ENCODE assay signal across 8 mouse cellular contexts in genomic region chr9:90113651-90114566, GRCm38 (mm10). TPM values are rescaled to one million over a fixed set of nuclear protein-coding genes. Genes with fewer than 3 reads are reported as not detected.
A peak's percentile ranks its signal among the peaks of the same experiment; 100 is the strongest.
DNase-seq lines count a peak whose midpoint lies in the region; ATAC-seq and TF ChIP-seq lines count a peak whose summit lies in the region.

No protein-coding gene starts in this region.

- peak; percentile 36; the same call in 1 of the 2 replicates for TF ChIP-seq POLR2A in brain, embryonic 14.5 days (IDR thresholded peaks at IDR 0.05; ENCODE audit: borderline replicate concordance, extremely low read depth, insufficient read depth, insufficient read length, poor library complexity, severe bottlenecking)

- peak; percentile 93 for DNase-seq in B cell, adult 2 months
- DNase-seq in brain, embryonic 14.5 days (ENCODE audit: low read depth): peak; percentile 96
- peak; percentile 94 for DNase-seq in kidney, postnatal 0 days (ENCODE audit: low spot score)
- peak; percentile 87 for DNase-seq in liver, embryonic 11.5 days (ENCODE audit: low spot score)
- DNase-seq in naive thymus-derived CD4-positive, alpha-beta T cell, adult 2 months (ENCODE audit: low read depth): peak; percentile 95

- peak overlapping the region; percentile 79 for H3K4me2 ChIP-seq in heart, embryonic 11.5 days
- peak overlapping the region; percentile 83 for H3K4me2 ChIP-seq in kidney, postnatal 0 days (ENCODE audit: low read length)
- peak overlapping the region; percentile 88 for H3K4me2 ChIP-seq in liver, embryonic 11.5 days
- peak overlapping the region; percentile 56 for H3K4me2 ChIP-seq in stomach, embryonic 14.5 days (replicated peaks; ENCODE audit: low read depth, low read length)

- peak overlapping the region; percentile 100 for H3K4me3 ChIP-seq in erythroblast, embryonic 14.5 days (replicated peaks)
- peak overlapping the region; percentile 94 for H3K4me3 ChIP-seq in heart, embryonic 11.5 days (ENCODE audit: low read depth, low read length)
- peak overlapping the region; percentile 89 for H3K4me3 ChIP-seq in kidney, postnatal 0 days (replicated peaks; ENCODE audit: low read depth, low read length)
- H3K4me3 ChIP-seq in liver, embryonic 11.5 days (ENCODE audit: low read depth, low read length): peak overlapping the region; percentile 98
- peak overlapping the region; percentile 82 for H3K4me3 ChIP-seq in stomach, embryonic 14.5 days (ENCODE audit: low read depth, low read length)

- H3K27ac ChIP-seq in heart, embryonic 11.5 days (ENCODE audit: low read depth, low read length): peak overlapping the region; percentile 98
- H3K27ac ChIP-seq in kidney, postnatal 0 days: peak overlapping the region; percentile 99
- H3K27ac ChIP-seq in liver, embryonic 11.5 days (ENCODE audit: low read depth, low read length): peak overlapping the region; percentile 100
- peak overlapping the region; percentile 99 for H3K27ac ChIP-seq in stomach, embryonic 14.5 days (ENCODE audit: low read length)

- no peaks in the 10 kb centered on the region for H3K9me3 ChIP-seq in erythroblast, embryonic 14.5 days (ENCODE audit: control insufficient read depth, low read length)
- no peaks in the 10 kb centered on the region for H3K9me3 ChIP-seq in heart, embryonic 11.5 days (replicated peaks; ENCODE audit: control insufficient read depth, low read length)
- H3K9me3 ChIP-seq in kidney, postnatal 0 days (replicated peaks; ENCODE audit: low read length): no peaks in the 10 kb centered on the region
- no peaks in the 10 kb centered on the region for H3K9me3 ChIP-seq in liver, embryonic 11.5 days (ENCODE audit: control insufficient read depth, low read length)
- no peaks in the 10 kb centered on the region for H3K9me3 ChIP-seq in stomach, embryonic 14.5 days (ENCODE audit: control insufficient read depth, low read depth, low read length)

- peaks cover 37% of the 10 kb centered on the region for H3K4me1 ChIP-seq in erythroblast, embryonic 14.5 days (ENCODE audit: control insufficient read depth)
- H3K4me1 ChIP-seq in heart, embryonic 11.5 days (ENCODE audit: control insufficient read depth, insufficient read depth, low read length): peaks cover 10% of the 10 kb centered on the region
- peaks cover 12% of the 10 kb centered on the region; the same call in 1 of the 2 replicates for H3K4me1 ChIP-seq in kidney, postnatal 0 days (replicated peaks; ENCODE audit: insufficient read depth, low read length)
- H3K4me1 ChIP-seq in liver, embryonic 11.5 days (replicated peaks; ENCODE audit: control insufficient read depth, insufficient read depth, low read length): peaks cover 19% of the 10 kb centered on the region; the same call in 1 of the 2 replicates
- peaks cover 9% of the 10 kb centered on the region; the same call in 1 of the 2 replicates for H3K4me1 ChIP-seq in stomach, embryonic 14.5 days (ENCODE audit: control insufficient read depth, insufficient read depth, low read length)

- H3K27me3 ChIP-seq in erythroblast, embryonic 14.5 days (ENCODE audit: control insufficient read depth): no peaks in the 10 kb centered on the region
- H3K27me3 ChIP-seq in heart, embryonic 11.5 days (ENCODE audit: control insufficient read depth, insufficient read depth, low read length): no peaks in the 10 kb centered on the region
- H3K27me3 ChIP-seq in kidney, postnatal 0 days (ENCODE audit: insufficient read depth, low read length): no peaks in the 10 kb centered on the region
- H3K27me3 ChIP-seq in liver, embryonic 11.5 days (replicated peaks; ENCODE audit: control insufficient read depth, insufficient read depth, low read length): no peaks in the 10 kb centered on the region
- H3K27me3 ChIP-seq in stomach, embryonic 14.5 days (ENCODE audit: control insufficient read depth, insufficient read depth, low read length): no peaks in the 10 kb centered on the region

- peaks cover 22% of the 10 kb centered on the region for H3K36me3 ChIP-seq in erythroblast, embryonic 14.5 days (ENCODE audit: control insufficient read depth)
- no peaks in the 10 kb centered on the region for H3K36me3 ChIP-seq in heart, embryonic 11.5 days (ENCODE audit: control insufficient read depth, insufficient read depth, low read length)
- H3K36me3 ChIP-seq in kidney, postnatal 0 days (ENCODE audit: insufficient read depth, low read length): 0 out of 2 replicates have a peak, but pooled peaks cover 7% of the 10 kb centered on the region
- peaks cover 3% of the 10 kb centered on the region; the same call in 1 of the 2 replicates for H3K36me3 ChIP-seq in liver, embryonic 11.5 days (ENCODE audit: control insufficient read depth, insufficient read depth, low read length)
- H3K36me3 ChIP-seq in stomach, embryonic 14.5 days (ENCODE audit: control insufficient read depth, insufficient read depth, low read length): peaks cover 6% of the 10 kb centered on the region; the same call in 1 of the 2 replicates

- TF ChIP-seq CTCF in brain, embryonic 14.5 days (IDR thresholded peaks at IDR 0.05; ENCODE audit: borderline replicate concordance, extremely low read depth, insufficient read depth, insufficient read length): peak; percentile 61
- peak; percentile 74 for TF ChIP-seq CTCF in kidney, postnatal 0 days (IDR thresholded peaks at IDR 0.05; ENCODE audit: low read depth)

- ATAC-seq in heart, embryonic 11.5 days (replicated peaks; ENCODE audit: insufficient number of reproducible peaks, low FRiP score, low TSS enrichment): peak; percentile 73
- peak; percentile 70 for ATAC-seq in kidney, postnatal 0 days (replicated peaks; ENCODE audit: low FRiP score, low read depth)
- peak; percentile 75 for ATAC-seq in liver, embryonic 11.5 days (replicated peaks; ENCODE audit: low FRiP score)
- ATAC-seq in stomach, embryonic 14.5 days (ENCODE audit: insufficient number of reproducible peaks, insufficient read depth, low FRiP score, low read depth): peak; percentile 71

- peak overlapping the region; percentile 98 for H3K9ac ChIP-seq in heart, embryonic 11.5 days (ENCODE audit: low read depth, low read length)
- peak overlapping the region; percentile 99 for H3K9ac ChIP-seq in kidney, postnatal 0 days (ENCODE audit: low read depth, low read length)
- peak overlapping the region; percentile 99 for H3K9ac ChIP-seq in liver, embryonic 11.5 days (ENCODE audit: low read depth, low read length)
- peak overlapping the region; percentile 93 for H3K9ac ChIP-seq in stomach, embryonic 14.5 days (replicated peaks; ENCODE audit: low read depth, low read length)

- under 1% methylated on average over 81 of the region's 82 CpGs for WGBS in heart, embryonic 11.5 days (ENCODE audit: insufficient replicate concordance)
- under 1% methylated on average over 82 of the region's 82 CpGs for WGBS in kidney, postnatal 0 days
- WGBS in liver, embryonic 11.5 days: under 1% methylated on average over 82 of the region's 82 CpGs
- WGBS in stomach, embryonic 14.5 days: under 1% methylated on average over 82 of the region's 82 CpGs

RNA-seq across cellular contexts. Expression of gene Morf4l1, which starts 0.7 kb away (rescaled TPM):
- 449 and 465 TPM in 2 replicates for polyA plus RNA-seq in brain, embryonic 14.5 days (2012; rRNA removed)
- polyA plus RNA-seq in erythroblast, embryonic 14.5 days (2012): 7.1 and 8.2 TPM in 2 replicates
- 376 and 383 TPM in 2 replicates for polyA plus RNA-seq in heart, embryonic 11.5 days (2014; fragmentation: Nextera tagmentation; extraction: Ambion mirVana)
- 412 and 452 TPM in 2 replicates for polyA plus RNA-seq in kidney, postnatal 0 days (2015; fragmentation: Nextera tagmentation; extraction: Ambion mirVana)
- polyA plus RNA-seq in liver, embryonic 11.5 days (2014; fragmentation: Nextera tagmentation; extraction: Ambion mirVana): 284 and 303 TPM in 2 replicates
- polyA plus RNA-seq in stomach, embryonic 14.5 days (2014; fragmentation: Nextera tagmentation; extraction: Ambion mirVana): 490 and 495 TPM in 2 replicates

RNA-seq across cellular contexts. Expression of gene Adamts7, which starts 49.0 kb away (rescaled TPM):
- polyA plus RNA-seq in brain, embryonic 14.5 days (2012; rRNA removed): 35.5 and 43.3 TPM in 2 replicates
- 0.01 TPM in 1 of 2 replicates, not detected in the other for polyA plus RNA-seq in erythroblast, embryonic 14.5 days (2012)
- 4.2 and 4.9 TPM in 2 replicates for polyA plus RNA-seq in heart, embryonic 11.5 days (2014; fragmentation: Nextera tagmentation; extraction: Ambion mirVana)
- polyA plus RNA-seq in kidney, postnatal 0 days (2015; fragmentation: Nextera tagmentation; extraction: Ambion mirVana): 11.6 and 12.8 TPM in 2 replicates
- polyA plus RNA-seq in liver, embryonic 11.5 days (2014; fragmentation: Nextera tagmentation; extraction: Ambion mirVana): 3.2 and 3.6 TPM in 2 replicates
- 17.9 and 20.1 TPM in 2 replicates for polyA plus RNA-seq in stomach, embryonic 14.5 days (2014; fragmentation: Nextera tagmentation; extraction: Ambion mirVana)

RNA-seq across cellular contexts. Expression of gene Ctsh, which starts 60.0 kb away (rescaled TPM):
- 5.5 and 7.4 TPM in 2 replicates for polyA plus RNA-seq in brain, embryonic 14.5 days (2012; rRNA removed)
- 0.08 and 0.19 TPM in 2 replicates for polyA plus RNA-seq in erythroblast, embryonic 14.5 days (2012)
- 28.8 and 32.8 TPM in 2 replicates for polyA plus RNA-seq in heart, embryonic 11.5 days (2014; fragmentation: Nextera tagmentation; extraction: Ambion mirVana)
- 292 and 305 TPM in 2 replicates for polyA plus RNA-seq in kidney, postnatal 0 days (2015; fragmentation: Nextera tagmentation; extraction: Ambion mirVana)
- polyA plus RNA-seq in liver, embryonic 11.5 days (2014; fragmentation: Nextera tagmentation; extraction: Ambion mirVana): 19.1 and 22.7 TPM in 2 replicates
- polyA plus RNA-seq in stomach, embryonic 14.5 days (2014; fragmentation: Nextera tagmentation; extraction: Ambion mirVana): 46.0 and 51.5 TPM in 2 replicates

Comparison
In these comparisons a context has a peak if more than half of its experiments do, and no peak if none do; other contexts are left out.
1. Peak in every context shown above with its lines: DNase-seq, ATAC-seq, H3K4me3 ChIP-seq and H3K27ac ChIP-seq.
2. RNA of gene Morf4l1, which starts 0.7 kb away (polyA plus RNA-seq): 490 to 495 TPM in stomach, embryonic 14.5 days, 449 to 465 TPM in brain, embryonic 14.5 days, 412 to 452 TPM in kidney, postnatal 0 days, 376 to 383 TPM in heart, embryonic 11.5 days and 284 to 303 TPM in liver, embryonic 11.5 days; 7.1 to 8.2 TPM in erythroblast, embryonic 14.5 days; every median in the first group is over 10 times any median in the second.